Mouse (Mus musculus): ENCODE data around the gene Hdac9.

Hdac9 gene

DNA sequence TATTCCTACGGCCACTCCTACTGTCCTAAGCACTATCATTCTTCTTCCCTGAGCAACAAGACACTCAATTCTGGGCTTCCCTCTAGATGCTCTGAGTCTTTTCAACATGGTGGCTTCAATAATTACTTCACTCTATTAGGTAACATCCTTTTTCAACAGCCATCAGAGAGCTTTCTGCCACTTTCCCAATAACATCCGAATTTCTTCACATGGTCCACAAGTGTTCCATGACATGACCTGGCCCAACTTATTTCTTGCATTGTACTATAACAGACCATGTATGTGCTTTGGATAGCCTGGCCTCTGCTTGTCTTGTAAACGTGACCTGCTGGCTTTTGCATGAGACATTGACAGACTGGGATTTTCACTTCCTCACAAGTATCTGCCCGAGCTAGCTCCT is 538.3 kb downstream of the Hdac9 start:
- no peak for DNase-seq (ENCODE audit: low read depth, low spot score)

DNA sequence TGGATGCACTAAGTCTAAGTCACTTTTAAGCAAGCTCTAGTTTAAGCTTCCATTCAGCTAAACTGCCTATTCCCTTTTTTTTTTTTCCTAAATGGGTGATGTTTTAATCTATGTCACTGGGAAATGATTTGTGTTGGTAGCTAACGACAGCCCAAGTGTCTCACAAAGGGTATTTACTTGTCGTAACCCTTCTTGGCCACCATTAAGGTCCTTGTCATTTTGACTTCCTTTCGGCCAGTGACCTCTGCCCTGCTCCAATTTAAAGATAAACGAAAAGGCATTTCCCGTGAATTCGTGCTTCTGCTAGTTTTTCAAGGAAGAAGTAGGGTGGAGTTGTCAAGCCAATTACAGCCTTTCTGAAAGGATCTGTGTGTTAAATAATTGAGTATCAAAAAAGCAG is 565.0 kb downstream of the Hdac9 start:
- DNase-seq (ENCODE audit: low read depth, low spot score), result no peak

DNA sequence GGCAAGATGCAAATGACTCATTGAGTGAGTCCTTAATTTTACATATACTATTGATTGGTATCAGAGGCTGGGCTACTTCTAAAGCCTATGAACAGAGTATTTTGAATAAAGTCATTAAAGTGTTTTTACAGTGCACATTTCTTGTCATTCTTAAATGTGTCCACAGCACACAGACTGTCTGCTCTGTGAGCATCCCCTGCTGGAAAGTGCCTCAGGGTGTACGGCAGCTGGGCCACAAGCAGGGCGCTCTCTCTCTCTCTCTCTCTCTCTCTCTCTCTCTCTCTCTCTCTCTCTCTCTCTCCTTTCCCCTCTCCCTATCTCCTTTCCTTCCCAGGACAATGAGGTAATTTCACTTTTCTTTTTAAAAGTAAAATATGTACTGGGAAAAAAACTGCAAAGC is 569.4 kb downstream of the Hdac9 start:
- no peak for DNase-seq (ENCODE audit: low read depth, low spot score)

DNA sequence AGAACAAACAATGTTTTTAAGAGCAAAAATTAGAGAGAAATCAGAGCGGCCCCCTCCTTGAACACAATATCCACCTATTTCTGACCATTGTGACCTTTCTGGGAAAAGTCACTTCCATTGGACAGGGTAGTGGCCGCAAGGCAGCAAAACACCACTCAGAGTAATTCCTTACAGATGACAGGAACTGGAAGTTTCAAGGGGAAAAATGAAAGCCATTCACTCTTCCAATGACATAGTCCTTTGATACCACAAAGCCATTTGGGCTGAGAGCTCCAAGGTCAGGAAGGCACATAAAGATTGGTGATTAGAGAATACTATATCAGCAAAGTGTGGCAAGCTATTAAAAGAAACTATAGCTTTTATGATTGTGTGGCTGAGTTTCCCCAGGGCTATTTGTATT is 574.1 kb downstream of the Hdac9 start:
- no peak for DNase-seq (ENCODE audit: low read depth, low spot score)

DNA sequence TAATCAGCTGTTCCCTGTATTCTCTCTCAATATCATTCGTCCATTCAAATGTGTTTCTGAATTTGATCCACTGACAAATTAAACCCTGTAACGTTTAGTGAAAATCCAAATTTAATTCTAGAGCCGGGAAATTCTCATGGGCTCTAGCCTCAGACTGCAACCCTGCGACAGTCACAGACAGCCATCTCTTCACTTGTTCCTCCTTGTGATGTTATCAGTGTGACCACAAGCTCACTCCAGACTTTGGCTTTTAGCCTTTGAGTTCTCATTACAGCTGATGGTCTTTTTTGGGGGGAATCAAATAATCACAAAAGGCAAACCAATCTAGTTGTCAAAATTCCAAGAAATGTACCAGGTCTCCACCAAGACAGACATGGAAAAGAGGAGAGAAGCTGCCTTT is 578.0 kb downstream of the Hdac9 start:
- DNase-seq (ENCODE audit: low read depth, low spot score), result no peak

DNA sequence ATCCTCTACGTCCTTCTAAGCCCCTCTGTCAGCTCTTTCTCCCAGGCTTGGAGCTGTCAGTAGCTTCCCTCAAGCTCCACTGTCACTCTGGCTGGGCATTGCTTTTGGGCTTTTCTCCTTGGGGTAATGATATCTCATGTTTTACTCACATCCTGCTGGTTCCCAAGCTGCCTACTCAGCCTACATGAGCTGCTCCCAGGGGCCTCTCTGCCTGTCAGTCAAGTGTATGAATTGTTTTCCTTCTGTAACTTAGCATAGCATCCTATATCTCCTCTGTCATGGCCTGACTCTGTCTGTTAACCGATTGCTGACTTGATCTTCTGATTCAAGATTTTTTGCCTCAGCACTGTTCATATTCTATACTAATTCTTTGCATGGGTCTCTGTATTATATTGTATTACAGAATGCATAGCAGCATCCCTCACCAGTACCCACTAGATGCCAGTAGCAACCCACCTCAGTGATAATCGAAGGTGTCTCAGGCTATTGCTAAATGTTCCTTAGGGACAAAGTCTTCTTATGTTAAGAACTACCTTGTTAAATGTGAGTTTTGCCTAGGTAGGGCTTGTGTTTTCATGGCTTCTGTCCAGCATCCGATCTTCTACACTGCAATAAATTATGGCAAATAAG is 582.3 kb downstream of the Hdac9 start:
- no peak for DNase-seq (ENCODE audit: low read depth, low spot score)

DNA sequence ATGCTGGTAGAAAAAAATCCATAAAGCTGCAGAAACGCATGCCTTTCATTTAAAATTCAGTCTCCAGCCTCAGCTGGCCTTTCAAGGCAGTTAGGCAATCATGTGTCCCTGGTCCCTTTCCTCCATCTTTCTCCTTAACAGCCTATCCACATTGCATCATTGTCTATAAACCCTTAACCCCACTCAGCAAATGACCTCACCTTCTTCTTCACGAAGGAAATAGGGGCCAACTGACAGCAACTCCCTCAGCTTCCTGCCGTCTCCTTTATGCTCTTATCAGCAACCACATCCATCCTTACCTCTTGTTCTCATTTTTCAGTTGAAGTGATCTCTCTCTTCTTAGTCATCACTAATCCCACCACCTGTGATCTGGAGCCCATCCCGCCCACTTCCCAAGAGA is 584.0 kb downstream of the Hdac9 start:
- no peak for DNase-seq (ENCODE audit: low read depth, low spot score)

DNA sequence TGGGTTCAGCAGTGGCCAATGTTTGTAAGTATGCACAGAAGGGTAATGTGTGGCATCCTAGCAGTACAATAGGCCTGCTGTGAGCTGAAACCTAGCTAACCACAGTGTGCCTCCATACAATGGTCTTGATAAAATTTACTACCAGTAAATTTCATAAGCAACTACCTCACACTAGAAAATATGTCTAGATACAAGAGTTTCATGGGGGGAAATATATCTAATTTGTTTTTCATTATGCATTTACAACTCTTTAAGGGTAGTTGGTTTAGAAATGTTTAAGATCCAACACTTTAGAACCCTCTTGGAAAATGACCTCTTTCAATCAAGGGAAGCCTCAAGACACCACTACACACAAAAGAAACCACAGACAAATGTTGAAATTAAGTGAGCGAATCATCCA is 589.8 kb downstream of the Hdac9 start:
- no peak for DNase-seq (ENCODE audit: low read depth, low spot score)

DNA sequence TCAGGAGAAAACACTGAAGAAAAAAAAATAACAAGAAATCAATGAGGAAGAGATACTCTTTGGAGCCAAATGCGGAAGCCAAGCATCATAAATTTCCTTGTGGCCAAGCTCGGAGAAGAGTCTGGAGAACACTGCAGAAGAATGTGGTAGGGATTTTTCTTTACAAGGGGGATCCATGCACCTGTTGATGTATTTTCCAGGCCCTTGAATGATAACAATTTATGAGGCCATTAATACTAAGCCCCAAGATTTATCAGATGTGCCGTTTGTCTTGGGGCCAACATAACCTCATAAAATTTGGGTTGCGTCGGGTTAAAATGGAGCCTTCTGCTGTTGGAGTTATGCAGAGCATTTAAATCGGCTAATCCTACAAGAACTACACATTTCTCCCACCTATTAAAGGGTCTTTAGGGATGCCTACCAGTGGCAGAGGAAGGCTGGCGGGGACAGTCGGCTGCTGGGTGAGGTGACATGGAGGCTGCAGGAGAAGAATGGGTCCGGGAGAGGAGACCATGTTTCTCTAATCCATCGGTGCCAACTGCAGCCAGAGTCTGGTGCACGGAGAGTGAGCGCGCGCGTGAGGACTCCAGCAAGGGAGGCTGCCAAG is 604.7 kb downstream of the Hdac9 start:
- DNase-seq (ENCODE audit: low read depth, low spot score), result no peak

DNA sequence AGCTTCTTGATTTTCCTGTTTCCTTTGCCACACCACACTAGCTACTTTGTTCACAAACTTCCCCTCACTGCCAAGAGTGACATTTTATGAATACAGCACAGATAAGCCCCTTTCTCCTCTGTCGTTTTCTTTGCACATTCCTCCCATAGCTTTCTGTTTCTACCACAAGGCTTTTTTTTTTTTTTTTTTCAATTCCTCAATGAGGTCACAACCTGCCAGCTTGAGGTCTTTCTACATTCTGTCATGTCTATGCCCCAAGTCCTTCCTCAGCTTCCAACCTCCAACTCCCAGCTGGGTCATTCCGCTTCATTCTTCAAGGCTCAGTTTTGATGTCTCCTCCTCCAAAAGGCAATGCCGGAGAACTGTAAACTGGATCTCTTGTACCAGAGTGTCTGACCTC is 611.4 kb downstream of the Hdac9 start:
- DNase-seq (ENCODE audit: low read depth, low spot score), result no peak

DNA sequence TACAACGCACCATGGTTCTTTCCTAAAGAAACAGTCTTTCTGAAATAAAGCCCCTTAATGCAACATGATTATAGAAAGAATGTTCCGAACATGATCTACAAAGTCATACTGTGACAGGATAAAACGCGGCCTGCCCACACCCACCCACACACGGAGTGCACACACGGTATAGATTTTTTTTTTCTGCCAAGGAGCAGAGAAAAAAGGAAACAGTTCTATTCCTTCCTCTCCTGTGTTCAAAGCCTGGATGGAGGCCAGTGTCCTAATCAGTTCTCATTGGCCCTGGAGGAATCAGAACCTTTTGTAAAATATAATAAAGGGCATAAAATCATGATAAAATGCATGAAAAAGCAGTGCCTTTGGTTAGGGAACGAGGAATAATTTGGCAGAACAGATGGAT is 624.5 kb downstream of the Hdac9 start:
- no peak for DNase-seq (ENCODE audit: low read depth, low spot score)

DNA sequence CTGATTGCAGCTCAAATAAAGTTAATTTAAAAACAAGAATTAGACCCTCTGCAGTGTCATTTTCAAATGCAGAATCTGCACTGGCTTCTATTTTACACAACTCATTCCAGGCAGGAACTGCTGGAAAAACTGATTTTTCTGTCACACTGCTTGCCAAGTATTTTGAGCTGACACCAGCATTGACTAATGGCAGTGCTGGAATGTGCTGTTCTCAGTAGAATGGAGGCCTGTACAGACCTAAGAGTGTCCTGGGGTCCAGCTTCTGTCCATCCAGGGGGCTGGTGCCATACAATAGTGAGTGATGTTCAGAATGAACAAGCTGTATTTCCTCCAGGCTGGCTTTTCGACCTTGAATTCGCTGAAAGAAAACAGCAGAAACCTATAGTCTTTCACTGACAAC is 629.7 kb downstream of the Hdac9 start:
- no peak for DNase-seq (ENCODE audit: low read depth, low spot score)

DNA sequence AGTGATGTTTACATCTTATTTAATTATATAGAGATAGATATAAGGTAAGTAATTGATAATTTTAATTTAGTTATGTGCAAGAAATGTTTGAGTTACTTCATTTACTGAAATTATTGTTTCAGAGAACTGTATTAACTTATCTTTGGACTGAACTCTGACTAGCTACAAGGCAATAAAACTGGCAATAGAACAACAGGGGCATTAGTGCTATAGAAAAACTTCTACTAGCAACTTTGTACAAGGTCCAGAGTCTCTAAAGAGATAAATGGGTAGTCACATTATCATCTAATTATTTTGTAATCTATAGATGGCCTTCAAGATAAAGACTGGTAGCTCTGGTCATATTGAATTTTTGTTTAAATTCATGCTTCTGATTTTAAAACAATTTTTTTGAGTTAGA is 632.0 kb downstream of the Hdac9 start:
- DNase-seq (ENCODE audit: low read depth, low spot score), result no peak

DNA sequence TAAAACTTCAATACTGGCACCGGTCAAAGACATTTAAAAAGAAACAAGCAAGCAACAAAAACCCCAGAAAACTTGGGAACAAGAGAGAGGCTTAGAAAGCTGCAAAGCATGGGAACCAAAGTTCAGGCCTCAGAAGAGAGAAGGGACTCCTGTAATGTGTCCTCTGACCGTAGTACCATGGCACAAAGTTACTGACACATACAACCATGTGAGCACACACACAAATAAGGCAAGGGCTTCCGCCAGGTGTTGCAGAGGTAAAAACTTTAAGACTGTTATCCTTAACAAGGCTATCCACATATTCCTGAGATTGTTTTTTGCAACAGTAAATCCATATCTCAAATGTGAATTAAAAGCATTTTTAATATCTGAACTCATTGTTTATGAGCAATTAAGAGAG is 632.5 kb downstream of the Hdac9 start:
- DNase-seq (ENCODE audit: low read depth, low spot score), result no peak

DNA sequence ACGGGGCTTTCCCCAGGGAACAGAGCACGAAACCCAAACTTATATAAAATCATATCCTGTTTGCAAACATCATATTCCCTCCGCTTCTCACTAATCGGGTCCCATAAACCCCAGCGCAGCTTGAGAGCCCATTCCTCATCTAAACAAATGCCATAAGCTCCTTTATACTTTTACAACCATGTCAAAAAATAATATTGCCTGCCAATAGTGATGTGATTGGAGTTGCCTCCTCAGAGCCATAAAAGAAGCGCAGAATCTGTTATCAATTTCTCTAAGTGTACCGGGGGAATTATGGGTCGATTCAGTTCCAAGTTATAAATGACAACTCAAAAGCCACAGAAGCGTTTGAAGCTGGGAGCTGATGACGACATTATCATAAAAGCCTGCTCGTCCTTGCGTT is 638.1 kb downstream of the Hdac9 start:
- no peak for DNase-seq (ENCODE audit: low read depth, low spot score)

DNA sequence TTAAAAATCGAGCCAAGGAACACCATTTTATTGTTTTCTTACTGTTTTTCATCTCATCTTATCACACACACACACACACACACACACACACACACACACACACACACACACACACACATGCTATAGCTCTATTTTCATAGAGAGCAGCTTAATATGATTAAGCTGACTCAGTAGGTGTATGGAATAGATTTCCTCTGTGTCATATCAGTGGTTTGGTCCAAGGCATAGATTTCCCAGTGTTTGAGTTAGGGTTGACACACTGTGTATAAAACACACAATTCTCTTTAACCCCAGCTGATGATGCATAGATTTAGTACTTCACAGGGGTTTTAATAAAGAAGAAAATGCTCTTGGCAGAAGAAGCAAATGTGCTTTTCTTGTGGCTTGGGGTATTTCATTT is 643.1 kb downstream of the Hdac9 start:
- DNase-seq (ENCODE audit: low read depth, low spot score), result no peak

DNA sequence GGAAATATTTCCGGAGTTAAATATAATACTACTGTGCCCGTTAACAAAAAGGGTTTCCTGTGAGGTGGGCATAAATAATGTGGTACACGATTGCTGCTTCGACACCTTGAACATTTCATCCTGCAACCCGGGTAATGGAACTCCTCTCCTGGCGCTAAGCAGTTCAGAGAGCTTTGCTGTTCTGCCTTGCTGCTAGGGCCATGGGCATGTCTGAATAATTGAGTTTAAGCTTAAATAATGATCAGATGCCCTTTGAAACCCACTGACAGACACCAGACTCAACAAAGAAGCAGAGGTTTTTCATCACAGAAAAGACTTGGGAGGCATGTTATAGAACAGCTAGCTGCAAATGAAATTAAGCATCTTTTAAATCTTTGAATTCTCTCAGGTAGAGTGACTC is 646.8 kb downstream of the Hdac9 start:
- DNase-seq (ENCODE audit: low read depth, low spot score), result no peak

DNA sequence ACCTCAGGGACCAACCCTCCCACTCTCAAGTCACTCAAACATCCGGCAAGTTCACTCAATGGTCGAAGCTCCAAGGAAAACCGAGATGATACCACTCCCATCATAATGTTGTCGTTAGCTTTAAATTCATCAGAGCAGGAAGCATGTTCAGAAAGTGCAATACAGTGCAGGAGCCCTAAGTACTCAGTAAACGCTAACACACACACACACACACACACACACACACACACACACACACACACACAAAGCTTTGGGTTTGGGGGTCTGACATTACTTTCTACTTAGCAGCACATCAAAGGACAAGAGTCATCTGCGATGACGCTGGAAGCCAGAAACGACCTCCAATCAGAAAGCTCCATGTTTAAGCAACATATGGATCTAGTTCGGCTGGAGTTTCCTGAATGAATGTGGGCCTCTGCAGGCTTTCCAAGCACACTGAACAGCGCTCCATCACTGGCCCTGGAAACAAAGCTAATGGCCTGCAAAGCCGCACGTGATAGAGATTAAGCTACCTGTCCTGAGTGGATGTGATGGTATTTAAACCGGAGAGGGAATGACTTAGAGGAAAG is 647.3 kb downstream of the Hdac9 start:
- no peak for DNase-seq (ENCODE audit: low read depth, low spot score)

DNA sequence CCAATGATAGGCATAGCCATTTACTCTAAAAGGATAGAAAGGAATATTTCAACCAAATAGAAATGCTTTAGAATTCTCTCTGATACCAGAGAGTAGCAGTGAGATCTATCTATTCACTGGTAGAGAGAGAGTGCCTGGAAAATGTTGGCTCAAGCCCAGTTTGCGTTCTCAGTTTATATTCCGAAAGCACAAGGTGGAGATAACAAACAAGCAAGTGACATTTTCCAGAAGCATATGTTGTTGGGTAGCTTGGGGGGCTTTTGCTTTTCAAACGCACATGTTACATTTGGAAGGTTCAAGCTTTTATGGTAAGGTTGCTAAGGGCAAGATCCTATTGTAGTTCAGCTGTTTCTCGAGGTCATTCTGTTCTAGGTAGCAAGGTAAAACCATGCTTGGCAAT is 657.2 kb downstream of the Hdac9 start:
- no peak for DNase-seq (ENCODE audit: low read depth, low spot score)

DNA sequence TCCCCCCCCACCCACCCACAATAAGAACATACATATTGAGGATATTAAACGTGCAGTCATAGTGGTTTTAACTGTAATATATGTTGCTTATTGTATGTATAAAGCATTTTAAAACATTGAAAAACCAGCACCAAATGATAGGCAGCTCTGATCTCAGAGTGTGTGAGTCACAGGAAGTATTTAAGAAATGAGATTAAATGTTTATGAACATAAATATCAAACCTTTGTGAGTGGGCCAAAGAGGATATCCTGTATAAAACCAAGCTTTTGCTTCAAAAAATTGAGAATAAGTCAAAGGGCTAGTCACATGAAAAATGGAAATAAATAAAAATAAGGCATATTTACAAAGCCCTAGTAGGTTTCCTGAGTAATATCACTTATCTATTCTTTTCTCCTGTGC is 667.7 kb downstream of the Hdac9 start:
- DNase-seq (ENCODE audit: low read depth, low spot score), result no peak

DNA sequence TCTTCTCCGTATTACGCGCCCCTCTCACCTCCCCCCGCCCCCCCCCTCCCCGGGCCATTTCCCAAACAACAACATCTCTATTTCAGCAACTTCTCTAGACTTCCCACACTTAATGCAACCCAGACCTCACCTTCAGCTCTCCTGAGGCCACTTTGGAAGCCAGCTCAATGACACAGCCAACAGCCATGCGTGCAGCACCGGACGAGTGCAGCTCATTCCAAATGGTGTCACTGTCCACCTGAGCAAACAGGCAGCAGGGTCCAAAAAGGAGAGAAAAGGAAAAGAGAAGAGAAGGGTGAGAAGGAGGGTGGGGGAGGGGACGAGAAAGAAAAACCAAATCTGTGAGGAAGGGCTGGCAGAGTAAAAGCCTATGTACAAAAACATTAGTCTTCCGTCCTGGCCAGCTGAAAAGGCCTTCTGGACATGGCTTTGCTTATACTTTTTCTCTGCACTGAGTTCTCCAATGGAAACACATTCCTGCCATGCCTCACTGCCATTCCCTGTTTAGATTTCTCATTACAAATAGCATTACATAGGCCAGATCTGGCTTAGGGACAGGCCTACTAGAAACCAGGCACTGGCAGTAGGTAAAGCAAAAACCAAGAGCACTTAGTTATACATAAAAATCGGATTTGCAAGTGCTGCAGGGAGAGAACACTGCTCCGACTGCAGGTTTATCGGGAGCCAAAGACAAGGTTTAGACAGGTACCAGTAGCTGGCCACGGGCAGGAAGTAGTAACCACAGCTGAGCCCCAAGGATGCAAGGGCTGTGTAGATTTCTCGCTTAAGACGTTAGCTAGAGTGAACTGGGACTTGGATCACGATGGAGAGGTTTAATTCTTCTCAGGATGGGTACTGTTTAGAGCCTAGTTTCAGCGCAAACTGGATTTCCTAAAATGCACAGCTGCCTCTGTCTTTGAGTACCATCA is 668.4 kb downstream of the Hdac9 start:
- peak; percentile 48 for DNase-seq (ENCODE audit: low read depth, low spot score)

DNA sequence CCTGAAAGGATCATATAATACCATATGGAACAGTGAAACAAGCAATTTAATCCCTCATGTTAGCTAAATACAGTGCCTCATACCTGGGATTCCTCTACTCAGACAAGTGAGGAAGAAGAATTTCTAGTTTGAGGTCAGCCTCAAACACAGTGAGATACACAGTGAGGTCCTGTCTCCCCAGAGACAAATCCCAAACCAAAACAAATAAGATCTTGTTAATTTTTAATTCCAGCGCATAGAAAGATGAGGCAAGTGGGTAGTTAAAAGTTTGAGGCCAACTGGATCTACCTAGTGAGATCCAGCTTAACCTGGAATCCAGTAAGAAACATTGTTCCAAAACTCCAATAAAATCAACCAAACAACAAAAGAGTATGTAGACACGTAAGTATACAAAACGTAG is 678.1 kb downstream of the Hdac9 start:
- DNase-seq (ENCODE audit: low read depth, low spot score), result no peak

Data from CD4-positive, CD25-positive, alpha-beta regulatory T cell, adult 2 months (primary cell).